ENCODE assay signal across 14 mouse cellular contexts in genomic region chr1:180021463-180022296, GRCm38 (mm10).
DNase-seq lines count a peak whose midpoint lies in the region; ATAC-seq and TF ChIP-seq lines count a peak whose summit lies in the region.
"Had no signal": no experiment of that assay in that cellular context is flagged by ENCODE, and none has a peak within 500 bp of the region (broad histone marks: within the 10 kb centered on the region; RNA-seq: fewer than 3 reads in every experiment).

No protein-coding gene starts in this region.

- H3K9ac ChIP-seq in heart, embryonic 12.5 days, result no peak overlapping the region
- H3K9ac ChIP-seq: embryonic facial prominence, embryonic 13.5 days; forebrain, embryonic 13.5 days; liver, embryonic 12.5 days; stomach, embryonic 15.5 days had no signal

- H3K27ac ChIP-seq in embryonic fibroblast, embryonic 13.5 days (ENCODE audit: insufficient read depth, low read length), result peak overlapping the region; percentile 21; the same call in 1 of the 2 replicates
- no peak overlapping the region for H3K27ac ChIP-seq in heart, embryonic 12.5 days (ENCODE audit: poor library complexity, severe bottlenecking)
- H3K27ac ChIP-seq: embryonic facial prominence, embryonic 13.5 days; forebrain, embryonic 13.5 days; liver, embryonic 12.5 days; stomach, embryonic 15.5 days had no signal

- ATAC-seq in heart, embryonic 12.5 days (ENCODE audit: insufficient number of reproducible peaks, low FRiP score), result no peak
- ATAC-seq: forebrain, embryonic 13.5 days; inflammation-experienced regulatory T-cells, adult 6 months; liver, embryonic 12.5 days had no signal

- H3K4me1 ChIP-seq in embryonic fibroblast, embryonic 13.5 days (ENCODE audit: control insufficient read depth, insufficient read depth, low read length), result peaks cover 8% of the 10 kb centered on the region
- peaks cover 19% of the 10 kb centered on the region for H3K4me1 ChIP-seq in heart, embryonic 12.5 days (replicated peaks)
- H3K4me1 ChIP-seq: embryonic facial prominence, embryonic 13.5 days; forebrain, embryonic 13.5 days had no signal

- H3K4me2 ChIP-seq in heart, embryonic 12.5 days, result no peak overlapping the region
- H3K4me2 ChIP-seq: embryonic facial prominence, embryonic 13.5 days; forebrain, embryonic 13.5 days; liver, embryonic 12.5 days; stomach, embryonic 15.5 days had no signal

- intact Hi-C loops in left cerebral cortex, postnatal 4 days (cut with DNase I), result loop anchor here (10.0 kb wide), 1 partner anchor 47 kb away; no protein-coding TSS in a partner anchor
- intact Hi-C loops in left cerebral cortex, postnatal 36 days (cut with DNase I), result no loop called here

- H3K4me3 ChIP-seq in embryonic fibroblast, embryonic 13.5 days (ENCODE audit: insufficient read depth, low read length), result no peak overlapping the region
- no peak overlapping the region for H3K4me3 ChIP-seq in heart, embryonic 12.5 days
- H3K4me3 ChIP-seq: embryonic facial prominence, embryonic 13.5 days; forebrain, embryonic 13.5 days; liver, embryonic 12.5 days; stomach, embryonic 15.5 days had no signal

- DNase-seq in frontal cortex, postnatal 36 days (ENCODE audit: low spot score in 2 of 2), result peak; percentile 20 to 34
- no peak for DNase-seq in frontal cortex, postnatal 10 days (ENCODE audit: low spot score in 2 of 2)
- DNase-seq in left cerebral cortex, postnatal 4 days, result peak; percentile 6
- DNase-seq in left cerebral cortex, postnatal 36 days (ENCODE audit: low spot score in 2 of 2), result no peak
- peak; percentile 81 for DNase-seq in Muller cell, postnatal 12 days (ENCODE audit: inconsistent ontology term)
- no peak for DNase-seq in T-cell, adult 2 months (ENCODE audit: low spot score)
- DNase-seq: cerebellum, adult 8-10 months had no signal

- 44% methylated on average over 11 of the region's 11 CpGs for WGBS in heart, embryonic 12.5 days

- TF ChIP-seq CTCF in embryonic fibroblast, embryonic 13.5 days (IDR thresholded peaks at IDR 0.05; ENCODE audit: borderline replicate concordance, insufficient read depth, low read length), result no peak

- H3K27me3 ChIP-seq in heart, embryonic 12.5 days (replicated peaks), result no peaks in the 10 kb centered on the region
- H3K27me3 ChIP-seq: embryonic facial prominence, embryonic 13.5 days; forebrain, embryonic 13.5 days; liver, embryonic 12.5 days; stomach, embryonic 15.5 days had no signal

- TF ChIP-seq POLR2A in embryonic fibroblast, embryonic 13.5 days (IDR thresholded peaks at IDR 0.05; ENCODE audit: low read depth, low read length), result no peak

- H3K9me3 ChIP-seq in heart, embryonic 12.5 days (replicated peaks), result no peaks in the 10 kb centered on the region
- H3K9me3 ChIP-seq: embryonic facial prominence, embryonic 13.5 days; forebrain, embryonic 13.5 days; liver, embryonic 12.5 days; stomach, embryonic 15.5 days had no signal

- no peaks in the 10 kb centered on the region for H3K36me3 ChIP-seq in heart, embryonic 12.5 days
- H3K36me3 ChIP-seq: embryonic facial prominence, embryonic 13.5 days; liver, embryonic 12.5 days; stomach, embryonic 15.5 days had no signal

Comparison
In these comparisons a context has a peak if more than half of its experiments do, and no peak if none do; other contexts are left out.
1. DNase-seq: peak in frontal cortex, postnatal 36 days (2 of 2), left cerebral cortex, postnatal 4 days (single experiment) and Muller cell, postnatal 12 days (single experiment); none in frontal cortex, postnatal 10 days (0 of 2), left cerebral cortex, postnatal 36 days (0 of 2) and T-cell, adult 2 months (single experiment).